Mouse (Mus musculus): ENCODE results near the gene Thbs2.

Gene Thbs2

DNA sequence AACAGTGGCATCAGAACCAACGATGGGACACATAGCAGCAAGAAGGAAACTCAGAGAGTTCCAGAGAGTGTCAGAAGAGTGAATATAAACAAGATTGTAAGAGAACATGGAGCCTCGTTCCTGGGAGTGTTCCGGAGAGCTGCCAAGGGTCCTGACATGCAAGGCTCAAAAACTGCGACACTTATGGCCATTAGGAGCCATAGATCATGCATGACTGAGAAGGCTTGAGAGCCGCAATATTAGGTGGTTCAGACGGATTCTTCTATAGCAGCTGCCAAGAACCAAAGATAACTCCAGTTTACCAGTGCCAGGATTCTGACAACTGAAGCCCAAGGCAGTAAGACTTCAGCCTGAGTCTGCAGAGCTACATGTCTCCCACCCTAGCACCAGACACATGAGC lies 3.1 kb upstream of the Thbs2 start:
- no peak for DNase-seq (ENCODE audit: extremely low spot score, low read depth, low spot score)

DNA sequence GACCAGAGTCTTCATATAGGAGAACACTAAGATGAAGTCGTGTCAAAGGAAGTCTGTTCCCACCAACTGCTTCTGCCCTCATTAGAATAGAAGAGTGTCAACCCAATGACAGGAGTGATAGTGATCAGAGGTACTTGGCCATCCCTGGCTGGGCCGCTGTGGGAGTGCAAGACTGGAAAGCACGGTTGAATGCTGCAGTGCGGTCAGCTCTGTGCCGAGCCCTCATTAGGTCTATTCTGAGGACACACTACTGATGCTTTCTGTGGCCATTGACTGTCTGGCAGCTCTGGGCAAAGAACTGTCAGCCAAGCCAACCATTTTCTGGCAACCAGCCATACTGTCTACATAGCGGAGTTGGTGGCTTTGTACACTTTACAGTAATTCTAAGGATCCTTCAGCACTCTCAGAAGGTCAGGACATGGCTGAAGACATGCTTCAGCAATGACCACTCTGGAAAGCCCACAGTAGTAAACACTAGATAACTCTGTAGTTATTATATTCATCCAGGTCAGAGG lies 2.3 kb upstream of the Thbs2 start:
- no peak for DNase-seq (ENCODE audit: extremely low spot score, low read depth, low spot score)

DNA sequence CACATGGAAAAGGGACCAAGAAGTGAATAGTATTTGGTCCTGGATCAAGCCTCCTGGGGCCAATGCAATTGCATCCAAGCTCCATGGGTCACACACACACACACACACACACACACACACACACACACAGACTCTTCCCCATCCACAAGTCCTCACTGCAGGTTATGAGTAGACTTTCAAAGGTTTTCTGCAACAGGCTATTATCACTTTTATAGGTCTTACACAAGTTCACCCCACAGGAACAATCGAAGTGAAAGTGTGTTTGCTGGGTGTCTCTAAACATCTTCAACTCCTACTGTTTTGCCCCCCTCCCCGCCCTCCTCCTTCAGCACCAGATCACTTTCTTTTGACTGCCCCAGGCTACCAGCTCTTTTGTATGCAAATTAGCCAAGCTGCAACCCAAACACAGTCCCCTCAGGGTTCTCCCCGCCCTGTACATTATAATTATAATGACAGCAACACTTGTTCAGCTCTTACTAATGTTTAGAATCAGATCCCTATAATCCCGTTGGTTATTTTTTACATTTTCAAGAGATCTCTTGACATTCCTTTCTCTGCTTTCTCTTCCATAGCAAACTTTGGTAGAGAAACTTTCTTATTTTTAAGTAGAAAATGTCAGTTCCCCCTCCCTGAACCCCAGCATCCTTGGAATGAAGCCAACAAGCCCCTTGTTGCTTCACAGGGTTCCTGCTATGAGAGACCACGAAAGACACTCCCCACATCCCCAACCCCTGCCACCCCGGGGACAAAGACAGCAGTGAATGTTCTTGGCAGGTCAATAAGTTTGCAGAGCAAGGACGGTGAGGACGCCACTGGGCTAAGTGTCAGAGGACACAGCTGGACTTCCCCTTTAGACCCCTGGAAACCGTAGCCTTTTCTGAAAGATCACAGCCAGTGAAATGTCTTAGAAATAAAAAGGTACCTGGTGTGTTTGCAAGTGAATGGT lies 714 bp downstream of the Thbs2 start:
- no peak for DNase-seq (ENCODE audit: extremely low spot score, low read depth, low spot score)

DNA sequence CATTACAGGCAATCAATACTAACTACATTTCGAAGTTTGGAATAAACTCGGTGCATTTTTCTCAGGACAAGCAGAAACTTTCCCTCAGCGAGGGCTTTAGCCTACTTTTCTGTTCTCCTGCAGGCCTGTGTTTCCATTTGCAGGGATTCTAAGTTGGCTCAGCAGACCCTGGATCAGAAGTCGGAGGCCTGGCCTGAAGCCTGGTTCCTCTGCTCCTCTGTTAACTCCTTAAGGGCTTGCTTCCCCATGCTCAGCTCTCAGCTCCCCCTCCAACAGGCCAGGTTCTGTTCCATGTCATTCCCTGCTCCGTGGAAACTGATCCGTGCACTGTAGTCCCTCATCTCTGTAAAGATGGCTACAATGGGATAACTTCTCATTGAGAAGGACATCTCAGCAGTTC lies 2.1 kb downstream of the Thbs2 start:
- DNase-seq (ENCODE audit: extremely low spot score, low read depth, low spot score) = no peak

DNA sequence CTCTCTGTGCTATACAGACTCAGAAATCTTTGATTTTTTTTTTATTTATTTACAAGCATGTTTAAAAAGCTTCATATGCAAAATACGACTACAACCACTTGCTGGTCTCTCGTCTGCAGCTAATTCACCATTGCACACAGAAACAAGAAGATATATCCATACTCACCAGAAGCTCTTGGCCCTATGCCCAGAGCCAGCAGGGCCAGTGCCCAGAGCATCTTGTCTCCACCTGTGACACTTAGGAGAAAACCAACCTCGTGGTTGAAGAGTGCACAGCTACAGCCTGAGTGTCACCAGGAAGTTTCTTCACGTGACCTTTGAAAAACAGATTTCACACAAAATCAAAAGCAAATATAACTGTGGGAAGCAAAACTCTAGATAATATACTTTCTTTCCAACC lies 2.8 kb downstream of the Thbs2 start:
- DNase-seq (ENCODE audit: extremely low spot score, low read depth, low spot score) = no peak

DNA sequence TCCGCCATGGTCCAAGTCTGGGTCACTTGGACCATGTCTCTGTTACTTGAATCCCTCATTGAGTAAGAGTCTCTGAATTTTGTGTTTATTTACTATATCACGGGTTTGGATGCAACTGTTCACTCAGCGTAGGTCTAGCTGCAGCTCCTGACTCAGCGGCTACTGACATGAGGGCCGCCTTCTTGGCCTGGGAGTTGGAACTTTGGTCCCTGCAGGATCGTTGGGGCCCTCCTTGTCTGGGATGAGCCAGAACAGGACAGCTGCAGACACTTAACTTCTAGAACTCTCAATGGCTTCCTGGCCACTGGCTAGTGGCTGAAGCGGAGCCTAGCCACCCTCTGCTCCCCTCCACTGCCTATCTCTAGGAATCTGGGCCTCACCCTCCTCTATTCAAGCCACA lies 11.2 kb downstream of the Thbs2 start:
- DNase-seq (ENCODE audit: extremely low spot score, low read depth, low spot score) = no peak

DNA sequence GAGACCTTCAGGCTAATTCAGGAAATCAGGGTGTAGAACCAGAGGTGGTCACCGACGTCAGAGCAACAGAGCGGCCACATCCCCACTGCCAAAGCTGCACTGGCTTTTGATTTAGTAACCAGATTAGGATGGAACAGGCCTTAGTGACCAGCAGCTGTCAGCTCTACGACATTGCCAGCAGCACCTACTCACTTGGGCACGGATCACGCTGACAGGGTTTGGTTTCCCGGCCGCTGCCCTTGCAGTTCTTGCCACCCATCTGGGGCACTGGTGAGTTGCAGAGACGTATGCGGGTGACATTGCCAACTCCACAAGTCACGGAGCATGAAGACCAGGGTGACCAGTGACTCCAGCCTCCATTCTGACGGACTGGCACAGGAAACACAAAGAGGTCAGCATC lies 13.0 kb downstream of the Thbs2 start:
- no peak for DNase-seq (ENCODE audit: extremely low spot score, low read depth, low spot score)

DNA sequence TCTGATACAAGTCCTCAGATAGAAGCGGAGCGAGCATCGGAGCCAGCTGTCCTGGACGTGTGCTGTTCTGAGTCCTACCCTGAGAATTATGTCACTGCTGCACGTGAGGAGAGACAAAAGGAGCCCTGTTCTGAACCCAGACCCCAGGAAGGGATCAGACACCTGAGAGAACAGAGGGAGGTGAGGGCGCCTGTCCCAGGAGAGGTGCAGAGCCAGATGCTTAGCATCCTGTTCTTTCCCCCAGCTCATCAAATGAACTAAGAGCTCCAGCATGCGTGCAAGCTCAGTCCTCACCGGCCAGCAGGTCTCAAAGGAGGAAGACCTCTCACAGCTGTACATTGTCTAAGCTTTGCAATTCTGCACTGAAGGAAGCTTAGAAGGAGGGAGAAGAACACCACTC lies 16.8 kb downstream of the Thbs2 start:
- DNase-seq (ENCODE audit: extremely low spot score, low read depth, low spot score) = no peak

DNA sequence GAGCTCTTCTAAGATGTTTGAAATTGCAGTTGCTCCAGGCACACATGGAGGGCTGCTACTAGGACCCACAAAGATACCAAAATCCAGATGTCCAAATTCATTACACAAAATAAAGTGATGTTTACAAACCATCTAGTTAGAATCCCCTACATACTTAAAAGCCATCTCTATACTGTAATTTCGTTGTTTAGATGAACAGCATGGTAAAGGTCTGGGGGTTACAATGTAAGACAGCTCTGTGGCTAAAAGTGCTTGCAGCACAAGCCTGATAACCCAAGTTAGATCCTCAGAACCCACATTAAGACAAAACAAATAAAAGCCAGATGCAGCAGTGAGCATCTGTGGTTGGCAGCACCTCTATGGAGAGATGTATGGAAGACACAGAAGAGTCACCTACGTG lies 18.5 kb downstream of the Thbs2 start:
- DNase-seq (ENCODE audit: extremely low spot score, low read depth, low spot score) = no peak

DNA sequence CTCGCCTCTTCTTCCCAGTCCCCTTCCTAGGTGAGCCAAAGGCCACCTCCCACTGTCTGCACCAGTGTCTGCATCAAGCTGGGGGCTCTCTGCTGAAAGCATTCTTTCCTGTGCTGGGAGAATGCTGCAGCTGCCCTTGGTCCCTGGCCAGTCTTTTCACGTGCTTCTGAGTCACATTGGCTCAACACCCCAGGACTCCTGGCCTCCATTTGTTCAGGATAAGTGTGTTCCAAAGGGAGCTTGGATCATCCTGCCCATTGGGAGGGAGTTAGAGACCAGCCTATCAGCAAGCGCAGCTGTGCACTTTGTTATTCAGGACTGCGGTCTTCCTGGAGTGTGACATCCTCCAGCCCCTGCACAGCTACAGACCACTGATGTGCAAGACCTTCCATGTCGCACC lies 21.6 kb downstream of the Thbs2 start:
- DNase-seq (ENCODE audit: extremely low spot score, low read depth, low spot score) = no peak

DNA sequence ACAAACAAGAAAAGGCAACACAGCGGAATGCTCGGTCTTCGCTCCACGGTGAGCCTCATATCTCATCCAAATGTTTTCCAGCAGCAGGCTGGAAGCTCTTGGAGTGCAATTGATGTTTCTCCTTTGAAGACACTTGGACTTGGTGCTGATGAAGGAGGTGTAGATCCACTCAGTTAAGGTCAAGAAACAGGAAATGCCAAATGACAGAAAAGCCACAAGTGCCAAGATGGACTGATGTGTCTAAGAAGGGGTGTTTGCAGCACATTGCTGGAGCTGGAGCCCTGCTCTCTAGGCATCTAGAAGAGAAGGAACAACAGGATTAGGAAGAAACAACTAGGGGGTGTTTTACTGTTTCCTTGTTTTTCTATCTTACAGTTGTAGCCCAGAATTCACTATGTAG lies 26.8 kb downstream of the Thbs2 start:
- no peak for DNase-seq (ENCODE audit: extremely low spot score, low read depth, low spot score)

DNA sequence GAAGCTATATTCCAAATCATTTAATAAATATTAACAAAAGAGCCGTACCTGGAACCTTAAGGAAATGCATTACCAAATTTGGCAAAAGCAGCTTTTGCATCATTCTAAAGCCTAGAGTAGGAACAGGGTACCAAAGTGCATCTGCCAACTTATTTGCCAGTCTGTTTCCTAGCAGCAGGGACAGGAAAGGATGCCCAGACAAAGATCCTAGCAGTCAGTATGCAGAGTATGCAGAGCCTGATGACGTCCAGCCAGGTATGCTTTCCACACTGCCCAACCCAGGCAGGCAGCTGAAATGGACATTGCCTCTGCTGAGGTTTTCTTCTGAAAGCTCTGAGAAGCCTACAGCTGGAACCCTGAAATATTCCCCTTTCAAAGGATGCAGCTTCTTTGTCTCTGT lies 27.6 kb downstream of the Thbs2 start:
- DNase-seq (ENCODE audit: extremely low spot score, low read depth, low spot score) = no peak

DNA sequence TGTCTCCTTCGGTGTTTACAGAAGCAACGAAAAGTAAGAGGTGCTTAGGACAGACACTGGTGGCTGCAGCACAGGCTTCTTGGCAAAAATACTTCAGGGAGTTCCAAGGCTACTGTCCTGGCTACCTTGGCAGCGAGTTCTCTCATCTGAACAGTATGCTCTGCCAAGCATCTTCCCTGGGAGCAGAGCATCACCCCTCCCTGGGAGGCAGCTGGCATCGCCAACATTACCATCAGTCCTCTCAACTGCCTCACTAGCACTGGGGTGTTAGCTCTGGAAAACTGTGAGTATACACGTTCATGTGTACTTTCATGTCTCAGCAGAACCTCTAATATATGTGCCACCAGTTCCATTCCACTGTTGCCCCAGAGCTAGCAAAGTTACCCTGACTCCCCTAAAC lies 30.7 kb downstream of the Thbs2 start:
- DNase-seq (ENCODE audit: extremely low spot score, low read depth, low spot score) = no peak

DNA sequence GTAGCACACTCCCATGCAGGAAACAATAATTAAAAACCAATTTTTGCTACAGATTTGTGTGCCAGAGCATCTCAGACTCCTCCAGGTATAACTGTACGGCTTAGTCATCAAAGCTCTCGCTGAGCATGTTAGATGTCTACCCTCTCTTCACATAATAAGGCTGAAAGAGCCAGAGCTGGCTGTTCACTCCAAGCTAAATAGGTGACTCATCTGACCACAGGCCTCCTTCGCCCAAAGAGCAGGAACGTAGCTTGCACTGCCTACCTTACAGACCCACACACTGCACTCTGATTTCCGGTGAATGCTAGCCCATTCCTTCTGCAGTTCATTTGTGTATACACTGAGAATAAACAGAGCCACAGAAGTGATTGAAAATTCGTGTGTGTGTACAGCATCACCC lies 31.6 kb downstream of the Thbs2 start:
- no peak for DNase-seq (ENCODE audit: extremely low spot score, low read depth, low spot score)

DNA sequence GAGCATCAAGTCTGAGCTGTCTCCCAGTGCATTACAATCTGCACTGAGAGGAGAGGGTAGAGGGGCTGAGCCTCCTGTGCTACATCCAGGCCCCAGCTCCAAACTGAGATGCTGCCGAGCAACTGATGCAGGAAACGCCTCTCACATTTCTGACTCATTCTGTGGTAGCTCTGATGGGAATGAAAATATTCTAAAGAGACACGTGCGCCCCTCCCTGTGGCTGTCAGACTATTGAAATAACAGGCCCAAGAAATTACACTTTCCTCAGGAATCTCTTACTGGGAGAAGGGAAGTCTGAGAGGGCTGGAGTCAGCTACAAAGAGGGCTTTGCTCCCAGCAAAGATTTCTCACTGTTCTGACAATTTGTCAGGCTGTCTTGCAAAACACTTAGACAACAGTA lies 34.3 kb downstream of the Thbs2 start:
- DNase-seq (ENCODE audit: extremely low spot score, low read depth, low spot score) = no peak

DNA sequence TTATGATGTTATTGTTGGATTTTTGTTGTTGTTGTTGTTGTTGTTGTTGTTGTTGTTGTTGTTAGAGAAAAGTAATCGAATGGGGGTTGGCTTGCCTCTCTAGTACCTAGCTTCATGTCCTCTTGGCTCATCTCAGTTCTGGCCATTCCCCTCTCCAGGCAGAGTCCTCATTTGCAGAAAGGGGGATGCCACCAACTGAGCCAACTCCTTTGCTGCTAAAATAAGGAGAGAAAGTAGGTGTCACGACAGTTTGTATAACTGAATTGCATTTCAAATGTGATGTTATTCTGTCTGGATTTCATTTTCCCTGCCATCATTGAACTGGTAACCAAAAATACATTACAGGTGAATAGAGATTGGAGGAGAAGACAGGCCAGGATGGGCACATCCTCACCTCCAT lies 35.9 kb downstream of the Thbs2 start:
- no peak for DNase-seq (ENCODE audit: extremely low spot score, low read depth, low spot score)

DNA sequence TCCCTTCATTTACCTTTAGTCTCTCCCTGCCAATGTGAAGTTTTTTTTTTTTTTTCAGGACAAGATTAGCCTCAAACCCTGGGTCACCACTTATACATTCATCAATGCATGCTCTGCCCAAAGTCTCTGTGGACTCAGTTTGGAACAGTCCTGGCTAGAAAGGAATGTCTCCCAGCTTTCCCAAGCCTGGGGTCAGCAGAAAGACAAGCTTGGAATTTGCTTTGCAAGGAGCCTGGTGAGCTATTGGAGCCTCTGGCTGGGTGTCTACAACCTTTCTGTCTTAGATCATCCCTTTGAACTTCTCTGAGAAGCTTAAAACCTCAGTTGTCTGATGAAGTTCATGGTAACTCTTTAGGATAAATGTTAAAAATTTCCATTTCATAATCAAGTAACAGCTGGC lies 36.9 kb downstream of the Thbs2 start:
- DNase-seq (ENCODE audit: extremely low spot score, low read depth, low spot score) = no peak

DNA sequence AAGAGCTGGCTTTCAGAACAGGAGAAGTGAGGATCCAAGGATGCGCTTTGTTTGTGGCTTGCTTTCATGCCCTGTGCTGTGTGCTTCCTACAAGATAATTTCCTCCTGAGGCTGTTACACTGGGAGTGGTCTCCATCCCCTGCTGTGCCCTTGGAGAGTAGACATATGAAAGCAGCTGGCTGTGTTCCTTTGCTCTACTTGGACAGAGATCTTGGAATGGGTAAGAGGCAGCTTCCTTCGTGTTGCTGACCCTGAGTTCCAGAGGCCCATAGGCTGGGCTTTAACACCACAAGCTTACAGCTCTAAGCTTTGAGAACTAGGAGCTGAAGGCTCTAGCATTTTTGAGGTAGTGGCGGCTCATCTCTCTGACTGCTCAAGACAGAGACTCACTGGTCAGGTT lies 39.1 kb downstream of the Thbs2 start:
- DNase-seq (ENCODE audit: extremely low spot score, low read depth, low spot score) = no peak

DNA sequence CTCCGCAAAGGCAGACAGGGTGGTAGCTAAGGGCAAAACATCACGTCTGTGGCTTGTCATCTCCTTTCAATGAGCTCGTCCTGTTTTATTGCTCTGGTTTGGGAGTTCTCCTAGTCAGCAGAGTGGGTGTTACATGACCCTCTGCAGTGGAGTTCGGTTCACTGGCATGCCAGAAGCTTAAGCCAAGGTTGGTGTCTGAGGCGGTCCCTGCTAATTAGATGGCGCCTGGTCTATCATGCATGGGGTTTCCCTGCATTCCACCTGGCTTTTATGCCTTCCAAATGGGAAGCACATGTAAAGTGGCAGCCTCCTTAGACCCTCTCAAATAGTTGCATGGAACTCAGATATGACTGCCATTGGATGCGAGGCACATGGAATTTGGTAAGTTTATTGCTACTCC lies 42.0 kb downstream of the Thbs2 start:
- DNase-seq (ENCODE audit: extremely low spot score, low read depth, low spot score) = peak; percentile 1

DNA sequence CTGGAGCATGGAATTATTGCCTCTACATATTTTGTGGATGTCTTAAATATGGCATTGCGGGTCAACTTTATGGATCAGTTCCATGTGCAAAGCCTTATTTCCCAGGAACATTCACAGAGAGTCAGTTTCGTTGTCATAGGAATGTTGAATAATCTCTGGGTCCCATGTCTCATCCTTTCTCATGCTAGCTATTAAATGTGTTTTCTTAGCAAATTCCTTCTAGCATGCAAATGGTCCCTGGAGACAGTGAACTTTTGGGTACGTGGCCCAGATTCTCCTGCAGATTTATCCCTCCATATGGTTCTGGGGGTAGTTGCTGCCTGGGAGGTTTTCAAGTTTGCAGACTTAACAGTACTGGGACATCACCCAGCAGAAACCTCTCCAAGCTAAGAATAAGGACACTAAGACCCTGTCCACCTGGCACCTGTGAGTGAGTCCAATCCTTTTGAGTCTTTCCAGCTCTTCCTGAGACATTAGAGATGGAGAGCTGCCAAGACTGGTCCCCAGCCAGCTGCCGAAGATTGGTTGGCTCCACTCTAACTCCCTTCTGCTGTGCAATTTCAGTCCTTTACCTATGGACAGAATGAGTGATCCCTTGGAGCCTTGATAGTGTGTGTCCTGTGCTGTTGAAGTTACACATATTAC lies 45.9 kb downstream of the Thbs2 start:
- DNase-seq (ENCODE audit: extremely low spot score, low read depth, low spot score) = no peak

DNA sequence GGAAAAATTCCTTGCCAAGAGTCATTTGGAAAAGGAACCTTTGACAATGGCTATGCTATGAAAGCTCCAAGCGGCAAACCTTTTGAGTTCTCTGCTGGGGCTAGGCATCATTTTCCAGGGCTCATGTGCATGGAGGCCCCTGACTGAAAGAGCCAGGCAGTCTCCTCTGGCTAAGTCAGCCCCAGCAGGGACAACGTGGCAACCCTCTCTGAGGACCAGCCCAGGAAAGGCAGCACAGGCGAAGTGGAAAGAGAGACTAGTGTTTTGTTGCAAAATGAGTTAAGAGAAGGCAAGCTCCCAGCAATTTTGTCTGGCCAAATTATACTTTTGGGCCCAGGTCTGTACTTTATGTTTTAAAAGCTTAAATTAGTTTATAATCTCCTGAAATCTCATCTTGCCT lies 50.0 kb downstream of the Thbs2 start:
- no peak for DNase-seq (ENCODE audit: extremely low spot score, low read depth, low spot score)

DNA sequence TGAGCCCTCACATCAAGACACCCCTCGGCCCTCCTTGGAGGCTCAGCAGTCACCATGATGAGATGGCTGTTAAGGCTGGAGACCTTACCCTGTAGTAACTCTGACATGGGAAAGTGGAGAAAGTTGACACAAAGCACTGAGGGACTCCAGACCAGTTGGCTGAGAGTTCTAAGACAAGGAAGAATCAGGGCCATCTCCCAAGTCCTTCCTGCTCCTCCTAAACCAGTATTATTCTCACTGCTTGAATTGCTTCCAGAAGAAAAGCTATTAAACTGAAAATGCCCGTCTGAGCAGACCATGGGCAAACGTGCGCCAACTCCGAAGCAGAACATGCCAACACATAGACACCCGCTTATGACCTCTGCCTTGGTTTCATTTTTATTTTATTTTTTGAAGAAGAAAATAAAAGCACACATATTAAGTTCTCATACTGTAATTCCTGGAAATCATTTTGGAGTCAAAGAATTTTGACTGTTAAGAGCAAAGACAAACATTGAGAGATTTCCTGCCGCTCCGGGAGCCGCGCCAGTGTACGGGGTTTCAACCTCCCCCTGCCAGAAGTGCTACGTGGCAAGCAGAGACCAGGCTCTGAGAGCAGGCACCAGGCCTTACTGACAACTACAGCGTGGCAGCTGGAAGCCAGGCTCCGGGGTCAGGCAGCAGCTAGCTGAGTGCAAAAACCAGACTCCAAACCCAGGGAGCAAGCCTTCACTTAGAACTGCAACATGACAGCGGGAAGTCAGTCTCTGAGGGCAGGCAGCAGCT lies 53.5 kb downstream of the Thbs2 start:
- no peak for DNase-seq (ENCODE audit: extremely low spot score, low read depth, low spot score)
